Mouse (Mus musculus) liver, embryonic 11.5 days (tissue): Measurements from ENCODE around the gene Mapkapk2. TPM values are rescaled to one million over a fixed set of nuclear protein-coding genes. Genes with fewer than 3 reads are reported as not detected.

ENCODE experiments used
- ATAC-seq: fragments of 200-750 bp; cut with Nextera tagmentation; replicated peaks from 2 replicates; pipeline ENCODE4 v1.8.0; 2017; ENCODE audit warnings: moderate number of reproducible peaks, mild to moderate bottlenecking, moderate TSS enrichment, moderate library complexity; ENCODE audit not compliant: low FRiP score
- DNase-seq: peaks from one replicate; pipeline ENCODE4 v3.0.0-alpha.2; 2017; ENCODE audit warnings: low spot score
- H3K27ac ChIP-seq: fragments of 300-500 bp; sonication (generic); 2 replicates; pipeline ENCODE4 v1.5.1; 2014; ENCODE audit warnings: mild to moderate bottlenecking, low read depth, low read length, control low read depth
- H3K27me3 ChIP-seq: fragments of 300-500 bp; sonication (generic); replicated peaks from 2 replicates; pipeline ENCODE4 v1.6.1; 2014; ENCODE audit warnings: low read length, mixed read lengths; ENCODE audit not compliant: control insufficient read depth, insufficient read depth
- H3K36me3 ChIP-seq: fragments of 300-500 bp; sonication (generic); 2 replicates; pipeline ENCODE4 v1.6.1; 2014; ENCODE audit warnings: mild to moderate bottlenecking, low read length, moderate library complexity, mixed read lengths; ENCODE audit not compliant: control insufficient read depth, insufficient read depth
- H3K4me1 ChIP-seq: fragments of 300-500 bp; sonication (generic); replicated peaks from 2 replicates; pipeline ENCODE4 v1.6.1; 2014; ENCODE audit warnings: low read length, mixed read lengths; ENCODE audit not compliant: control insufficient read depth, insufficient read depth
- H3K4me2 ChIP-seq: fragments of 300-500 bp; sonication (generic); 2 replicates; pipeline ENCODE4 v1.6.1; 2014; ENCODE audit warnings: mild to moderate bottlenecking, control low read depth, moderate library complexity
- H3K4me3 ChIP-seq: fragments of 300-500 bp; sonication (generic); 2 replicates; pipeline ENCODE4 v1.5.1; 2014; ENCODE audit warnings: low read depth, low read length, control low read depth
- H3K9ac ChIP-seq: fragments of 300-500 bp; sonication (generic); 2 replicates; pipeline ENCODE4 v1.6.1; 2014; ENCODE audit warnings: low read depth, low read length, control low read depth
- H3K9me3 ChIP-seq: fragments of 300-500 bp; sonication (generic); 2 replicates; pipeline ENCODE4 v1.6.1; 2016; ENCODE audit warnings: low read length, inconsistent platforms, mixed read lengths; ENCODE audit not compliant: control insufficient read depth
- WGBS: fragments of 180-500 bp; shearing (Covaris S2); extraction: QIAGEN DNeasy Blood & Tissue Kit; methylation state at CpG from one replicate; pipeline ENCODE4 v1.1.7; 2014; 5-methylcytosine and 5-hydroxymethylcytosine counted together
- polyA plus RNA-seq: library from polyadenylated mRNA; unstranded; fragments of >200 nt; fragmentation: Nextera tagmentation; extraction: Ambion mirVana; gene quantifications from 2 replicates; pipeline ENCODE4 v1.2.1, GENCODE M21; 2014

The Mapkapk2 gene
- polyA plus RNA-seq, 1 experiment from 2014 or later = 30.1 TPM

GRCm38 (mm10) chr1:131054251-131054650, 43.4 kb downstream of the Mapkapk2 start:
- peaks cover 17% of the 10 kb centered on the region for H3K36me3 ChIP-seq

GRCm38 (mm10) chr1:131053656-131054055, 44.0 kb downstream of the Mapkapk2 start:
- no peak overlapping the region for H3K4me3 ChIP-seq
- no peak overlapping the region for H3K4me2 ChIP-seq
- H3K9me3 ChIP-seq = no peaks in the 10 kb centered on the region
- WGBS = 76% methylated on average over 4 of the region's 4 CpGs
- no peak overlapping the region for H3K27ac ChIP-seq
- H3K4me1 ChIP-seq = no peaks in the 10 kb centered on the region
- ATAC-seq (no peak), DNase-seq (no peak)
- H3K9ac ChIP-seq = no peak overlapping the region
- no peaks in the 10 kb centered on the region for H3K27me3 ChIP-seq
- H3K36me3 ChIP-seq = peaks cover 17% of the 10 kb centered on the region

More at GRCm38 (mm10) chr1:131054251-131054650, 43.4 kb downstream of the Mapkapk2 start:
- 82% methylated on average over 4 of the region's 4 CpGs for WGBS
- Histone ChIP-seq H3K9me3 (no peaks in the 10 kb centered on the region), H3K27ac (no peak overlapping the region), H3K4me3 (no peak overlapping the region), H3K27me3 (no peaks in the 10 kb centered on the region), H3K4me1 (peaks cover 4% of the 10 kb centered on the region; the same call in 1 of the 2 replicates), H3K9ac (no peak overlapping the region), H3K4me2 (no peak overlapping the region)
- ATAC-seq (no peak), DNase-seq (no peak)

GRCm38 (mm10) chr1:131053239-131053638, 44.4 kb downstream of the Mapkapk2 start:
- Histone ChIP-seq H3K4me3 (no peak overlapping the region), H3K4me2 (no peak overlapping the region), H3K4me1 (no peaks in the 10 kb centered on the region), H3K9me3 (no peaks in the 10 kb centered on the region), H3K9ac (no peak overlapping the region), H3K36me3 (peaks cover 17% of the 10 kb centered on the region), H3K27ac (no peak overlapping the region), H3K27me3 (no peaks in the 10 kb centered on the region)
- WGBS = 19% methylated on average over 8 of the region's 8 CpGs
- ATAC-seq (peak; percentile 46), DNase-seq (no peak)

- DNase-seq (no peak), ATAC-seq (no peak)
- 49% methylated on average over 7 of the region's 7 CpGs for WGBS
- no peaks in the 10 kb centered on the region for H3K9me3 ChIP-seq
- H3K9ac ChIP-seq = no peak overlapping the region
- peaks cover 12% of the 10 kb centered on the region for H3K36me3 ChIP-seq
- no peak overlapping the region for H3K27ac ChIP-seq
- no peak overlapping the region for H3K4me3 ChIP-seq
- H3K27me3 ChIP-seq = no peaks in the 10 kb centered on the region
- H3K4me1 ChIP-seq = no peaks in the 10 kb centered on the region
- no peak overlapping the region for H3K4me2 ChIP-seq
Observed at GRCm38 (mm10) chr1:131051073-131051472, 46.6 kb downstream of the Mapkapk2 start.

- H3K27me3 ChIP-seq = no peaks in the 10 kb centered on the region
- no peak overlapping the region for H3K27ac ChIP-seq
- 81% methylated on average over 5 of the region's 5 CpGs for WGBS
- no peaks in the 10 kb centered on the region for H3K4me1 ChIP-seq
- no peak overlapping the region for H3K4me2 ChIP-seq
- DNase-seq (no peak), ATAC-seq (no peak)
- no peak overlapping the region for H3K9ac ChIP-seq
- peaks cover 11% of the 10 kb centered on the region for H3K36me3 ChIP-seq
- no peak overlapping the region for H3K4me3 ChIP-seq
- no peaks in the 10 kb centered on the region for H3K9me3 ChIP-seq
Observed at GRCm38 (mm10) chr1:131050617-131051016, 47.0 kb downstream of the Mapkapk2 start.

- Histone ChIP-seq H3K4me1 (no peaks in the 10 kb centered on the region), H3K9me3 (no peaks in the 10 kb centered on the region), H3K4me2 (no peak overlapping the region), H3K27ac (no peak overlapping the region), H3K36me3 (peaks cover 5% of the 10 kb centered on the region), H3K27me3 (no peaks in the 10 kb centered on the region), H3K4me3 (no peak overlapping the region), H3K9ac (no peak overlapping the region)
- ATAC-seq = no peak
- 88% methylated on average over 5 of the region's 5 CpGs for WGBS
- no peak for DNase-seq
Observed at GRCm38 (mm10) chr1:131050011-131050410, 47.6 kb downstream of the Mapkapk2 start.

GRCm38 (mm10) chr1:131049361-131049806, 48.2 kb downstream of the Mapkapk2 start:
- ATAC-seq (no peak), DNase-seq (no peak)
- WGBS = 88% methylated on average over 5 of the region's 5 CpGs
- Histone ChIP-seq H3K36me3 (peaks cover 3% of the 10 kb centered on the region; the same call in 1 of the 2 replicates), H3K27me3 (no peaks in the 10 kb centered on the region), H3K4me3 (no peak overlapping the region), H3K4me1 (no peaks in the 10 kb centered on the region), H3K9me3 (no peaks in the 10 kb centered on the region), H3K4me2 (no peak overlapping the region), H3K9ac (no peak overlapping the region), H3K27ac (no peak overlapping the region)

GRCm38 (mm10) chr1:131048946-131049345, 48.7 kb downstream of the Mapkapk2 start:
- Histone ChIP-seq H3K9ac (no peak overlapping the region), H3K36me3 (peaks cover 3% of the 10 kb centered on the region; the same call in 1 of the 2 replicates), H3K4me2 (no peak overlapping the region), H3K4me3 (no peak overlapping the region), H3K27ac (no peak overlapping the region), H3K4me1 (no peaks in the 10 kb centered on the region), H3K9me3 (no peaks in the 10 kb centered on the region), H3K27me3 (no peaks in the 10 kb centered on the region)
- no peak for DNase-seq
- no peak for ATAC-seq
- WGBS = 89% methylated on average over 8 of the region's 8 CpGs

- Histone ChIP-seq H3K9ac (no peak overlapping the region), H3K4me1 (no peaks in the 10 kb centered on the region), H3K9me3 (no peaks in the 10 kb centered on the region), H3K27me3 (no peaks in the 10 kb centered on the region), H3K36me3 (no peaks in the 10 kb centered on the region), H3K27ac (no peak overlapping the region), H3K4me3 (no peak overlapping the region), H3K4me2 (no peak overlapping the region)
- ATAC-seq (no peak), DNase-seq (no peak)
- 78% methylated on average over 6 of the region's 6 CpGs for WGBS
Observed at GRCm38 (mm10) chr1:131048121-131048863, 49.3 kb downstream of the Mapkapk2 start.
